Mouse (Mus musculus) neural tube, embryonic 10.5 days (tissue): Measurements from ENCODE around the gene Bean1.
A peak's percentile ranks its signal among the peaks of the same experiment; 100 is the strongest.

Experiments
- DNase-seq: peaks from one replicate; pipeline ENCODE4 v3.0.0-alpha.2; 2017; ENCODE audit warnings: low spot score; ENCODE audit errors: extremely low spot score

Bean1 gene

GRCm38 (mm10) chr8:104171050-104171620 lies 893 bp downstream of the Bean1 start:
- peak; percentile 57 for DNase-seq

GRCm38 (mm10) chr8:104172420-104172819 lies 2.2 kb downstream of the Bean1 start:
- no peak for DNase-seq

- DNase-seq = no peak
Observed at GRCm38 (mm10) chr8:104175848-104176527, 5.7 kb downstream of the Bean1 start.

GRCm38 (mm10) chr8:104177054-104177453 lies 6.8 kb downstream of the Bean1 start:
- DNase-seq = no peak

- no peak for DNase-seq
Observed at GRCm38 (mm10) chr8:104184905-104185304, 14.7 kb downstream of the Bean1 start.

GRCm38 (mm10) chr8:104186827-104187226 lies 16.6 kb downstream of the Bean1 start:
- DNase-seq = no peak

- no peak for DNase-seq
Observed at GRCm38 (mm10) chr8:104187622-104188021, 17.4 kb downstream of the Bean1 start.

GRCm38 (mm10) chr8:104188459-104188858 lies 18.2 kb downstream of the Bean1 start:
- no peak for DNase-seq

GRCm38 (mm10) chr8:104190777-104191468 lies 20.7 kb downstream of the Bean1 start:
- DNase-seq = no peak

GRCm38 (mm10) chr8:104191496-104191895 lies 21.3 kb downstream of the Bean1 start:
- DNase-seq = peak; percentile 48

GRCm38 (mm10) chr8:104199802-104200201 lies 29.6 kb downstream of the Bean1 start:
- no peak for DNase-seq

GRCm38 (mm10) chr8:104201622-104202021 lies 31.4 kb downstream of the Bean1 start:
- DNase-seq = no peak

GRCm38 (mm10) chr8:104202320-104202719 lies 32.1 kb downstream of the Bean1 start:
- DNase-seq = no peak

- DNase-seq = no peak
Observed at GRCm38 (mm10) chr8:104205292-104205691, 35.0 kb downstream of the Bean1 start.

- DNase-seq = no peak
Observed at GRCm38 (mm10) chr8:104217601-104218000, 47.4 kb downstream of the Bean1 start.

GRCm38 (mm10) chr8:104219079-104219478 lies 48.8 kb downstream of the Bean1 start:
- peak; percentile 56 for DNase-seq

- peak; percentile 81 for DNase-seq
Observed at GRCm38 (mm10) chr8:104219806-104220205, 49.6 kb downstream of the Bean1 start.

GRCm38 (mm10) chr8:104227048-104227447 lies 56.8 kb downstream of the Bean1 start:
- DNase-seq = no peak

GRCm38 (mm10) chr8:104230377-104230776 lies 60.1 kb downstream of the Bean1 start:
- no peak for DNase-seq

- no peak for DNase-seq
Observed at GRCm38 (mm10) chr8:104232039-104232438, 61.8 kb downstream of the Bean1 start.

GRCm38 (mm10) chr8:104232919-104233318 lies 62.7 kb downstream of the Bean1 start:
- no peak for DNase-seq

- DNase-seq = peak; percentile 16
Observed at GRCm38 (mm10) chr8:104234573-104234972, 64.3 kb downstream of the Bean1 start.
